Mouse (Mus musculus) embryonic facial prominence, embryonic 15.5 days (tissue): ENCODE results near the gene Pm20d1. TPM values are rescaled to one million over a fixed set of nuclear protein-coding genes. Genes with fewer than 3 reads are reported as not detected.

Experiments
- ATAC-seq: fragments of 200-750 bp; cut with Nextera tagmentation; 2 replicates; pipeline ENCODE4 v1.8.0; 2017; ENCODE audit warnings: low read depth, moderate TSS enrichment; ENCODE audit not compliant: insufficient number of reproducible peaks, low FRiP score, low TSS enrichment
- H3K27ac ChIP-seq: fragments of 300-500 bp; sonication (generic); replicated peaks from 2 replicates; pipeline ENCODE4 v1.5.1; 2015; ENCODE audit warnings: mild to moderate bottlenecking, inconsistent platforms
- H3K27me3 ChIP-seq: fragments of 300-500 bp; sonication (generic); 2 replicates; pipeline ENCODE4 v1.6.1; 2015; ENCODE audit warnings: inconsistent platforms
- H3K36me3 ChIP-seq: fragments of 300-500 bp; sonication (generic); 2 replicates; pipeline ENCODE4 v1.6.1; 2015; ENCODE audit warnings: mild to moderate bottlenecking, inconsistent platforms
- H3K4me1 ChIP-seq: fragments of 300-500 bp; sonication (generic); 2 replicates; pipeline ENCODE4 v1.6.1; 2015; ENCODE audit warnings: inconsistent platforms
- H3K4me2 ChIP-seq: fragments of 300-500 bp; sonication (generic); replicated peaks from 2 replicates; pipeline ENCODE4 v1.6.1; 2015; ENCODE audit warnings: mild to moderate bottlenecking, inconsistent platforms
- H3K4me3 ChIP-seq: fragments of 300-500 bp; sonication (generic); replicated peaks from 2 replicates; pipeline ENCODE4 v1.5.1; 2015; ENCODE audit warnings: mild to moderate bottlenecking, inconsistent platforms
- H3K9ac ChIP-seq: fragments of 300-500 bp; sonication (generic); 2 replicates; pipeline ENCODE4 v1.6.1; 2015; ENCODE audit warnings: inconsistent platforms
- H3K9me3 ChIP-seq: fragments of 300-500 bp; sonication (generic); replicated peaks from 2 replicates; pipeline ENCODE4 v1.6.1; 2016; ENCODE audit warnings: inconsistent platforms
- WGBS: fragments of 180-500 bp; shearing (Covaris S2); methylation state at CpG from one replicate; pipeline ENCODE4 v1.1.7; 2015; 5-methylcytosine and 5-hydroxymethylcytosine counted together
- polyA plus RNA-seq: library from polyadenylated mRNA; unstranded; fragments of >200 nt; fragmentation: Nextera tagmentation; extraction: Ambion mirVana; gene quantifications from 2 replicates; pipeline ENCODE4 v1.2.1, GENCODE M21; 2015

Gene Pm20d1
- polyA plus RNA-seq, 1 experiment from 2014 or later: 1.2 TPM

- H3K27me3 ChIP-seq: no peaks in the 10 kb centered on the region
- H3K9me3 ChIP-seq: no peaks in the 10 kb centered on the region
- H3K4me2 ChIP-seq: no peak overlapping the region
- no peak overlapping the region for H3K9ac ChIP-seq
- H3K36me3 ChIP-seq: peaks cover 11% of the 10 kb centered on the region; the same call in 1 of the 2 replicates
- no peak overlapping the region for H3K27ac ChIP-seq
- peaks cover 52% of the 10 kb centered on the region for H3K4me1 ChIP-seq
- 88% methylated on average over 15 of the region's 15 CpGs for WGBS
- ATAC-seq: no peak
- no peak overlapping the region for H3K4me3 ChIP-seq
Measured at GRCm38 (mm10) chr1:131830561-131830960, 33.4 kb downstream of the Pm20d1 start.

DNA sequence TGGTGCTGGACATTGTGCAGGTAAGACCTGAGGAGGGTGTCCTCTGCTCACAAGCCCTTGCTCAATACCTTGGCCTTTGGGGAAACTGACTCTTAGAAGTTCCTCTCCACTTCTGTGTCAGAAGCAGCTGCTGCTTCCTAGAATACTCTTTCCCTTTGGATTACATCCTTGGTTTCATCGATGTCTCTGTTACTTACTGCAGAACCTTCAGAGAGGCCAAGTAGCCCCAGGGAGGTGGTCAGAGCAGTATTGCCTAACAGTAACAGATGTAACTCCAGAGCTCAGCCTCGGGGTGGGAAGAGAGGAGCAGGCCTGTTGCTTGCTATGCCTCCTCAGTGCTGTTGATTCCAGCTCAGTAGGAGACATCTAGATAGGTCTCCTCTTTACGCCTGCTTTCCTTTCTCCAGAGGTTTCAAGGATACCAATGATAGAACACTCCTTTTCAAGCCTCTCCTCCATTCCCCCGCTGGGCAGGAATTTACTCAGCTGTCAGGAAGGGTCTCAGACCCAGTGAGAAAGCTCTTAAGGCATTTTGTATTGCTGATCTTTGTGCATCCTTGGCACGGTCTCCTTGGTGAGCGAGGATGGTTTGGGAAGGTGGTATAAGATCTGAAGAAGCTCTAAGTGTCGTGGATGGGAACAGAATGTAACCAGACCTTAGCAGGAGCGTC, 33.9 kb downstream of the Pm20d1 start:
- Histone ChIP-seq H3K27me3 (no peaks in the 10 kb centered on the region), H3K36me3 (peaks cover 11% of the 10 kb centered on the region; the same call in 1 of the 2 replicates), H3K9me3 (no peaks in the 10 kb centered on the region), H3K4me1 (peaks cover 52% of the 10 kb centered on the region), H3K4me3 (no peak overlapping the region), H3K27ac (no peak overlapping the region), H3K4me2 (no peak overlapping the region), H3K9ac (no peak overlapping the region)
- ATAC-seq: no peak
- WGBS: 73% methylated on average over 8 of the region's 8 CpGs

DNA sequence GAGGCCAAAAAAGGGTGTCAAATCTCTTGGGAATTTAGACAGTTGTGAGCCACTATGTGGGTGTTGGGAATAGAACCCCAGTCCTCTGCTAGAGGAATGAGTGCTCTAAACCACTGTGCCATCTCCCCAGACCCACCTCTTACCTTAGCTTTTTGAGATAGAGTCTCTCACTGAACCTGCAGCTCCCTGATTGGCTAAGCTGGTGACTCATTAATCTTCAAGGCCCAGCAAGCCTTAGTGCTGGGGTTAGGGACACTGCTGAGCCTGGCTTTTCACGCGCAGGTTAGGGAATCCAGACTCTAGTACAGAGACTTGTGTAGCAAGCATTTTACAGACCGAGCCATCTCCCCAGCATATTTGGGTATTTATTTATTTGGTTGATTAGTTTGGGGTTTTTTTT, 39.9 kb downstream of the Pm20d1 start:
- Histone ChIP-seq H3K4me3 (no peak overlapping the region), H3K4me2 (no peak overlapping the region), H3K9me3 (no peaks in the 10 kb centered on the region), H3K36me3 (peaks cover 37% of the 10 kb centered on the region), H3K27ac (no peak overlapping the region), H3K4me1 (peaks cover 21% of the 10 kb centered on the region), H3K27me3 (no peaks in the 10 kb centered on the region), H3K9ac (no peak overlapping the region)
- WGBS: 83% methylated on average over 3 of the region's 3 CpGs
- no peak for ATAC-seq

- H3K4me1 ChIP-seq: peaks cover 7% of the 10 kb centered on the region; the same call in 1 of the 2 replicates
- WGBS: 83% methylated on average over 5 of the region's 5 CpGs
- no peaks in the 10 kb centered on the region for H3K27me3 ChIP-seq
Measured at GRCm38 (mm10) chr1:131838542-131838941, 41.4 kb downstream of the Pm20d1 start.

GRCm38 (mm10) chr1:131839279-131839678, 42.1 kb downstream of the Pm20d1 start:
- no peak overlapping the region for H3K9ac ChIP-seq
- peaks cover 53% of the 10 kb centered on the region for H3K36me3 ChIP-seq
- H3K9me3 ChIP-seq: no peaks in the 10 kb centered on the region
- H3K4me2 ChIP-seq: no peak overlapping the region
- no peak overlapping the region for H3K27ac ChIP-seq
- H3K27me3 ChIP-seq: no peaks in the 10 kb centered on the region
- no peak for ATAC-seq
- 50% methylated on average over 2 of the region's 2 CpGs for WGBS
- no peak overlapping the region for H3K4me3 ChIP-seq
- no peaks in the 10 kb centered on the region for H3K4me1 ChIP-seq

More at GRCm38 (mm10) chr1:131838542-131838941, 41.4 kb downstream of the Pm20d1 start:
- Histone ChIP-seq H3K4me2 (no peak overlapping the region), H3K27ac (no peak overlapping the region), H3K9me3 (no peaks in the 10 kb centered on the region), H3K4me3 (no peak overlapping the region), H3K9ac (no peak overlapping the region), H3K36me3 (peaks cover 46% of the 10 kb centered on the region)
- no peak for ATAC-seq

DNA sequence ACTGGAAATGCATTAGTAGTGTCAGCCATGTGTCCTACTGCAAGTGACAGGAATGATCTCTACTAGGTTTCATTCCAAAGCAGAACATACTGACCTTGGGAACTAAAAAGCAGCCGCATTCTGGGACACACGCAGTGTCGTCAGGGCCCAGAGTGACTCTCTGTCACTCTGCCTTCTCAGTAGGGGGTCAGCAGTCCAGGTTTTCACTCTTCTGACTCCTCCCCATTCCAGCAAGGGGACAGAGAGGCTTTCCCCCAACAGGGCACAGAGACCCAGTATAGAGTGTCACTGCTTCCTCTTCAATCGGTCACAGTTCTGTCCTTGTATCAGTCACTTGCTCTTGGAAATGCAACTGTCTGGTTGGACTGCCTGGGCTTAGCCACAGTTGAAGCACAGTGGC, 45.0 kb downstream of the Pm20d1 start:
- Histone ChIP-seq H3K27me3 (no peaks in the 10 kb centered on the region), H3K4me2 (no peak overlapping the region), H3K9me3 (no peaks in the 10 kb centered on the region), H3K4me1 (no peaks in the 10 kb centered on the region), H3K36me3 (peaks cover 73% of the 10 kb centered on the region), H3K4me3 (no peak overlapping the region), H3K27ac (no peak overlapping the region), H3K9ac (no peak overlapping the region)
- WGBS: 79% methylated on average over 4 of the region's 4 CpGs
- ATAC-seq: no peak

- H3K9me3 ChIP-seq: no peaks in the 10 kb centered on the region
- H3K36me3 ChIP-seq: peaks cover 75% of the 10 kb centered on the region
- no peak for ATAC-seq
- no peak overlapping the region for H3K4me3 ChIP-seq
- no peak overlapping the region for H3K4me2 ChIP-seq
- H3K9ac ChIP-seq: no peak overlapping the region
- H3K4me1 ChIP-seq: no peaks in the 10 kb centered on the region
- 94% methylated on average over 10 of the region's 10 CpGs for WGBS
- H3K27me3 ChIP-seq: no peaks in the 10 kb centered on the region
- H3K27ac ChIP-seq: no peak overlapping the region
Measured at GRCm38 (mm10) chr1:131843758-131844157, 46.6 kb downstream of the Pm20d1 start.

- no peak overlapping the region for H3K9ac ChIP-seq
- H3K27ac ChIP-seq: no peak overlapping the region
- no peaks in the 10 kb centered on the region for H3K27me3 ChIP-seq
- H3K4me3 ChIP-seq: no peak overlapping the region
- H3K9me3 ChIP-seq: no peaks in the 10 kb centered on the region
- no peak overlapping the region for H3K4me2 ChIP-seq
- ATAC-seq: no peak
- WGBS: 65% methylated on average over 8 of the region's 8 CpGs
- peaks cover 69% of the 10 kb centered on the region for H3K36me3 ChIP-seq
- H3K4me1 ChIP-seq: no peaks in the 10 kb centered on the region
Measured at GRCm38 (mm10) chr1:131844883-131845282, 47.7 kb downstream of the Pm20d1 start.

GRCm38 (mm10) chr1:131846255-131846654, 49.1 kb downstream of the Pm20d1 start:
- H3K4me1 ChIP-seq: no peaks in the 10 kb centered on the region
- ATAC-seq: no peak
- no peak overlapping the region for H3K4me2 ChIP-seq
- H3K4me3 ChIP-seq: no peak overlapping the region
- no peak overlapping the region for H3K9ac ChIP-seq
- no peak overlapping the region for H3K27ac ChIP-seq
- 71% methylated on average over 5 of the region's 5 CpGs for WGBS
- H3K36me3 ChIP-seq: peaks cover 60% of the 10 kb centered on the region
- H3K27me3 ChIP-seq: no peaks in the 10 kb centered on the region
- H3K9me3 ChIP-seq: no peaks in the 10 kb centered on the region

- Histone ChIP-seq H3K36me3 (no peaks in the 10 kb centered on the region), H3K4me3 (no peak overlapping the region), H3K4me2 (no peak overlapping the region), H3K27me3 (no peaks in the 10 kb centered on the region), H3K27ac (no peak overlapping the region), H3K9ac (no peak overlapping the region), H3K9me3 (no peaks in the 10 kb centered on the region), H3K4me1 (no peaks in the 10 kb centered on the region)
- 84% methylated on average over 4 of the region's 4 CpGs for WGBS
- ATAC-seq: no peak
Measured at GRCm38 (mm10) chr1:131861811-131862210, 64.6 kb downstream of the Pm20d1 start.

GRCm38 (mm10) chr1:131865596-131865995, 68.4 kb downstream of the Pm20d1 start:
- Histone ChIP-seq H3K4me1 (no peaks in the 10 kb centered on the region), H3K4me2 (no peak overlapping the region), H3K27ac (no peak overlapping the region), H3K9me3 (no peaks in the 10 kb centered on the region), H3K4me3 (no peak overlapping the region), H3K27me3 (no peaks in the 10 kb centered on the region), H3K9ac (no peak overlapping the region), H3K36me3 (no peaks in the 10 kb centered on the region)
- no peak for ATAC-seq
- WGBS: 82% methylated on average over 5 of the region's 5 CpGs
